Mouse (Mus musculus) ZHBTc4 (cell line): ENCODE data around the gene Nlrp10.

Source experiments
- DNase-seq: peaks from one replicate; pipeline ENCODE4 v3.0.0-alpha.2; 2011; ENCODE audit warnings: low read depth, low spot score

Gene Nlrp10

DNA sequence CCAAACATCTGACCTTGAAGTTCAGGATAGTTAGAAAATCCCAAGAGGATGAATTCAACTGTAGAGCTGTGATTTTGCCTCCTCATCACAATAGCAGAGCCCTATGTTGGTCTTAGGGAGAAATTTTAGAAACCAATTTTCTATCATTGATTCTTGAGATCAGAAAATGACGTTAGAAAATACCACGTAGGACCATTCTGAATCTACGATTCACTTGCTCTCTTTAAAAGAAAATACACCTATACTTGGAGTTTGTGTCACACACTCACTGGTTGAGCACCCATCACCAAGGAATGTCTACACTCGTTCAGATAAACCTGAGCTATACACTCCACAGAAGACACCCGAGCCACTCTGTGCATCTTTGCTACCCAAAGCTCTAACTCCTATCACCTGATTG lies 35.7 kb downstream of the Nlrp10 start, which contains the start of gene Olfr519:
Gene Olfr519, minus strand, starts transcription at position 101 of the 400 bp plus-strand sequence.
- no peak for DNase-seq

DNA sequence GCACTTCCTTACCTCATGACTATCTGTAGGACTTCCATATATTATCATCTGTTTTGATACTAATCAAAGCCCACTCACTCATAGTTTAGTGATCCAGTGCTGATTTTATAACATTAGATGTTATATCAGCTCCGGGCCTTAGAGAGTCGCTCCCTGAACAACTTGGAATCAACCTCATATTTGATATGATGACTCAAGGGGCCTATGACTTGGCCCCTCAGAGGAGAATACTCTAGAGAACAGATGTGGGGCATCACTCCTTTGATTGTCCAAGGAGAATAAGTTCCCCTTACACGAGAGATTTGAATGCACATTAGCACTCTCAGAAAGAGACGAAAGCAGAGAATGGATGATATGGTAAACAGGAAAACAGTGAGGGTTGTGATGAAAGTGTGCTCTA lies 45.1 kb downstream of the Nlrp10 start, which contains the start of gene Olfr518:
Gene Olfr518, minus strand, starts transcription at position 101 of the 400 bp plus-strand sequence.
- DNase-seq: no peak

DNA sequence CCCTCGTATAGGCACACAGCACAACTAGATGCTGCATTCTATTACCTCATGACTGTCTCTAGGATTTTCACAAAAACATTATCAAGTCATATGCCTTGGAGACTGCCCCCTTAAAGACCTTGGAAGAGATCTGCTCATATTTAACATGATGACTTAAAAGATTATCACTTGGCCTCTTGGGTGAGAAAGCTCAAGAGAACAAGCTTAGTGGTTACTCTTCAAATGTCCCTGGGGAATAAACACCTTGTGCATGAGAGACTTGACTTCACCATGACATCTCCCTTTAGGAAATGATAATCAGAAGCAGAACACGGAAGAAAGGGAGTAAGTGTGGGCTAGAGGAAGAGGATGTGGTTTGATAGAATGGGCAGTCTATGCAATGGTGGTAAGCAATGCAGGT lies 57.7 kb downstream of the Nlrp10 start, which contains the start of gene Olfr517:
Gene Olfr517, minus strand, starts transcription at position 101 of the 400 bp plus-strand sequence.
- DNase-seq: no peak
